Mouse (Mus musculus) heart, postnatal 0 days (tissue): ENCODE measurements at regions not wholly inside any gene's neighbourhood (a gene's known extent, or its start where the extent isn't known, plus 50 kb on each side); places are given as distances from the start of the nearest gene placed in this dataset.

ENCODE experiments used
- CTCF ChIP-seq: IDR thresholded peaks from 2 replicates; pipeline ENCODE4 v1.5.1; 2016; ENCODE audit warnings: antibody characterized with exemption, control low read depth, low read depth
- EP300 ChIP-seq: IDR thresholded peaks from 2 replicates; pipeline ENCODE4 v1.6.1; 2016; ENCODE audit warnings: antibody characterized with exemption, low read depth

DNA sequence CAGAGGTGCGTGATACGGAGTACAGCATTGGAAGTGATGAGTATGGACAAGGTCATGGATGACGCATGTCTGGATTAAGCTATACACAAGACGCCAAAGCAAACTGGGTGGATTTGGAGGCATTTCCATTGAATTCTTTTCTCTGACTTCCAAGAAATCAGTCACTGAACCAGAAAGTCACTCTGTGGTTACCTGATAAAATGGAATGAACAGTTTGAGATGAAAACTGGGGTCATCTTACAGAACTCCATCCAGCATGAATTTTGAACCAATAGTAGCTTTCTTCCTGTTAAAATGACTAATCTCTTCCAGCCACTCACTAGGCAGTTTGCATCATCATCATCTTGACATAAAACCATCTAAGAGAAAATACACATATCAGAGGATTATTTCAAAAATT lies 186.2 kb downstream of the Lpin1 start:
- TF ChIP-seq CTCF, result no peak
- no peak for TF ChIP-seq EP300
